Mouse (Mus musculus): ENCODE measurements around the gene Sapcd2.

- TF ChIP-seq POLR2A (IDR thresholded peaks at IDR 0.05; ENCODE audit: extremely low read depth, insufficient read depth, low read length), result no peak
- no peak for TF ChIP-seq CTCF (IDR thresholded peaks at IDR 0.05; ENCODE audit: low read depth, low read length)
Measured at GRCm38 (mm10) chr2:25355419-25356066, 16.6 kb upstream of the Sapcd2 start.

Measured in liver, adult 2 months (tissue).